Mouse (Mus musculus) limb, embryonic 11.5 days (tissue): Measurements from ENCODE around the gene Hps3. TPM values are rescaled to one million over a fixed set of nuclear protein-coding genes. Genes with fewer than 3 reads are reported as not detected.

Experiments
- ATAC-seq: fragments of 200-750 bp; cut with Nextera tagmentation; 2 replicates; pipeline ENCODE4 v1.8.0; 2017; ENCODE audit warnings: low read depth; ENCODE audit not compliant: insufficient number of reproducible peaks, low FRiP score, low TSS enrichment
- DNase-seq: peaks from one replicate; pipeline ENCODE4 v3.0.0-alpha.2; 2015; ENCODE audit warnings: low spot score
- H3K27ac ChIP-seq: fragments of 300-500 bp; sonication (generic); replicated peaks from 2 replicates; pipeline ENCODE4 v1.5.1; 2014; ENCODE audit warnings: low read depth, mild to moderate bottlenecking, low read length
- H3K27me3 ChIP-seq: fragments of 300-500 bp; sonication (generic); 2 replicates; pipeline ENCODE4 v1.6.1; 2014; ENCODE audit warnings: mild to moderate bottlenecking, low read length, mixed read lengths; ENCODE audit not compliant: control insufficient read depth, insufficient read depth
- H3K36me3 ChIP-seq: fragments of 300-500 bp; sonication (generic); 2 replicates; pipeline ENCODE4 v1.6.1; 2014; ENCODE audit warnings: mild to moderate bottlenecking, low read length, moderate library complexity, mixed read lengths; ENCODE audit not compliant: control insufficient read depth, insufficient read depth
- H3K4me1 ChIP-seq: fragments of 300-500 bp; sonication (generic); 2 replicates; pipeline ENCODE4 v1.6.1; 2014; ENCODE audit warnings: low read length, mixed read lengths; ENCODE audit not compliant: control insufficient read depth, insufficient read depth
- H3K4me2 ChIP-seq: fragments of 300-500 bp; sonication (generic); 2 replicates; pipeline ENCODE4 v1.6.1; 2014; ENCODE audit warnings: low read depth, mild to moderate bottlenecking, moderate library complexity; ENCODE audit not compliant: severe bottlenecking
- H3K4me3 ChIP-seq: fragments of 300-500 bp; sonication (generic); 2 replicates; pipeline ENCODE4 v1.5.1; 2014; ENCODE audit warnings: low read depth, low read length
- H3K9ac ChIP-seq: fragments of 300-500 bp; sonication (generic); 2 replicates; pipeline ENCODE4 v1.6.1; 2014; ENCODE audit warnings: mild to moderate bottlenecking, low read length
- H3K9me3 ChIP-seq: fragments of 300-500 bp; sonication (generic); 2 replicates; pipeline ENCODE4 v1.6.1; 2016; ENCODE audit warnings: low read length; ENCODE audit not compliant: control insufficient read depth
- WGBS: fragments of 180-500 bp; shearing (Covaris S2); extraction: QIAGEN DNeasy Blood & Tissue Kit; methylation state at CpG from one replicate; pipeline ENCODE4 v1.1.7; 2014; 5-methylcytosine and 5-hydroxymethylcytosine counted together
- polyA plus RNA-seq: library from polyadenylated mRNA; unstranded; fragments of >200 nt; fragmentation: Nextera tagmentation; extraction: Ambion mirVana; gene quantifications from 2 replicates; pipeline ENCODE4 v1.2.1, GENCODE M21; 2014

Hps3 gene
- polyA plus RNA-seq, 1 experiment from 2014 or later, result 7.8 TPM

DNA sequence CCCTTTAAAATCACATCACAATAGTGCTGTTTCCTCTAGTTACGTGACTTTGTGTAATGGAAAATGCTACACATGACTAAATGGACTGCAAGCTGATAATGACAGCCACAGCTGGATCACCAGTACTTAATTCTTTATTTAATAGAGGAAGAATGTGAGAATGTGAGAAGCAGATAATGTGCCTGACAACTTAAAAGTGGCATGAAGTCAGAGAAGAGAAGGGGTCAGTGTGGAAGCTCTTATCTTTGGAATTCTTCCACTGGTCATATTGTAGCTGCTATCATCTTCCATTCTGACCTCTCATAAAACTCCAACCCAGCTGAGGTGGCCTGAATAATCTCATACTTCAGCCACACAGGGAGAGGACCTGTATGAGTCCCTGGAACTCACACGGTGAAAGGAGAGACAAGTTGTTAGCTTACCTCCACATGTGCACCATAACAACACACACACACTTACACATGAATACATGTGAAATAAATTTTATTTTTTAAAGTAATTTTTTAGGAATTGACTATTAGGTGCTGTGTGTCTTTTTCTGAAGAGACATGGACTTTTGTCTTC is 70.4 kb downstream of the Hps3 start:
- H3K9me3 ChIP-seq, result no peaks in the 10 kb centered on the region
- H3K4me3 ChIP-seq, result no peak overlapping the region
- WGBS, result 81% methylated on average over 2 of the region's 2 CpGs
- ATAC-seq (no peak), DNase-seq (no peak)
- no peak overlapping the region for H3K4me2 ChIP-seq
- H3K36me3 ChIP-seq, result no peaks in the 10 kb centered on the region
- no peaks in the 10 kb centered on the region for H3K27me3 ChIP-seq
- H3K27ac ChIP-seq, result no peak overlapping the region
- no peak overlapping the region for H3K9ac ChIP-seq
- H3K4me1 ChIP-seq, result no peaks in the 10 kb centered on the region

GRCm38 (mm10) chr3:19962769-19963513 is 72.2 kb downstream of the Hps3 start:
- no peak for DNase-seq
- WGBS, result 86% methylated on average over 3 of the region's 3 CpGs

GRCm38 (mm10) chr3:19961341-19961740 is 73.8 kb downstream of the Hps3 start:
- Histone ChIP-seq H3K36me3 (no peaks in the 10 kb centered on the region), H3K27me3 (no peaks in the 10 kb centered on the region), H3K27ac (no peak overlapping the region), H3K9ac (no peak overlapping the region), H3K4me2 (no peak overlapping the region), H3K9me3 (no peaks in the 10 kb centered on the region), H3K4me3 (no peak overlapping the region), H3K4me1 (no peaks in the 10 kb centered on the region)
- 87% methylated on average over 2 of the region's 2 CpGs for WGBS
- ATAC-seq (no peak), DNase-seq (no peak)

More at GRCm38 (mm10) chr3:19962769-19963513, 72.2 kb downstream of the Hps3 start:
- no peaks in the 10 kb centered on the region for H3K9me3 ChIP-seq
- no peak overlapping the region for H3K27ac ChIP-seq
- no peak overlapping the region for H3K4me3 ChIP-seq
- H3K36me3 ChIP-seq, result no peaks in the 10 kb centered on the region
- H3K27me3 ChIP-seq, result no peaks in the 10 kb centered on the region
- no peak overlapping the region for H3K4me2 ChIP-seq
- no peaks in the 10 kb centered on the region for H3K4me1 ChIP-seq
- no peak for ATAC-seq
- H3K9ac ChIP-seq, result no peak overlapping the region

DNA sequence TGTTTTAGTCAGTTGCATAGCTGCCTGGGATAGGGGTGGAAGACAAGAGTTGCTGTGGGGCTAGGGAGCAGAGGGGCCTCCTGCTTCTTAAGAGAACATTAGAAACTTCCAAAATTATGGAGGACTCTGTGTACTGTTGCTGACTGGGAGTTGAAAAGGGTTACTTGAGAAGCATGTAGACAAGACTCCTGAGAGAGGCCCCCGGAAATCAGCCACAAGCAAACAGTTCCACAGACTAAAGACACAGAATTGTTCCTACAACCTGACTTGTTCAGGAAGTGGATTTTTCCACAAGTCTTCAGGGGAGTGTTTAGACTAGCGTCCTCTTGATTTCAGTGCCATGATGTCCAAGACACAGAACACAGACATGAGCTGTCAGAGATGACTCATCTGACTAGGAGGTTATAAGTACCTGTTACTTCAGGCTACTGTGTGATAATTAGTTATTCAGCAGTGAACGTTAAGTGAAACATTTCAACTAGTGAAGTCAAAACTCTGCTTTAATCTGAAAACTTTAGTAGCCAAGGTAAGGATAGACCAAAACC is 74.5 kb downstream of the Hps3 start:
- no peak overlapping the region for H3K4me3 ChIP-seq
- no peak overlapping the region for H3K4me2 ChIP-seq
- no peak overlapping the region for H3K9ac ChIP-seq
- H3K4me1 ChIP-seq, result no peaks in the 10 kb centered on the region
- 75% methylated on average over 3 of the region's 3 CpGs for WGBS
- no peak for DNase-seq
- no peaks in the 10 kb centered on the region for H3K9me3 ChIP-seq
- no peak for ATAC-seq
- no peak overlapping the region for H3K27ac ChIP-seq
- H3K27me3 ChIP-seq, result no peaks in the 10 kb centered on the region
- H3K36me3 ChIP-seq, result no peaks in the 10 kb centered on the region

DNA sequence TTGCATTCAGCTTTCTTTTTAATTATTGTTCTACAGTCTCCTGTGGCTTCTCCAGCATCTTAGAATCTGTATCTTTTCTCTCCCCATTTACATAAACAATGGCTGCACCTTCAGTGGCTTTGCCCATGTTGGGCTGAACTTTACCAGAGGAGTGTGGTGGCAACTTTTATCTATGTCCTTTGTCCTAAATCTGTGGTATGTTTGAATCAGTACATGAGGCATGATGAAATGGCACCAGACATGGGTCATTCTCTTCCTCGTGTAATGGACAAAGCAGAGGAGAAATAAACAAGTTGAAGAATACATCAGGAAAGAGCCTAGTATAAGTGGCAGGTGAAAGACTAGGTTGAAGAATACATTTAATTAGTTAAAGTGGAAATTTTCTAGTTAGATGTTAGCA is 76.1 kb downstream of the Hps3 start:
- Histone ChIP-seq H3K4me3 (no peak overlapping the region), H3K4me2 (no peak overlapping the region), H3K36me3 (no peaks in the 10 kb centered on the region), H3K9ac (no peak overlapping the region), H3K4me1 (no peaks in the 10 kb centered on the region), H3K27me3 (no peaks in the 10 kb centered on the region), H3K27ac (no peak overlapping the region), H3K9me3 (no peaks in the 10 kb centered on the region)
- ATAC-seq (no peak), DNase-seq (no peak)
- 93% methylated on average over 1 of the region's 1 CpGs for WGBS

GRCm38 (mm10) chr3:19958031-19958430 is 77.1 kb downstream of the Hps3 start:
- no peak overlapping the region for H3K4me2 ChIP-seq
- no peaks in the 10 kb centered on the region for H3K4me1 ChIP-seq
- ATAC-seq (no peak), DNase-seq (no peak)
- H3K27ac ChIP-seq, result no peak overlapping the region
- no peak overlapping the region for H3K9ac ChIP-seq
- H3K36me3 ChIP-seq, result no peaks in the 10 kb centered on the region
- H3K4me3 ChIP-seq, result no peak overlapping the region
- H3K27me3 ChIP-seq, result no peaks in the 10 kb centered on the region
- H3K9me3 ChIP-seq, result no peaks in the 10 kb centered on the region

DNA sequence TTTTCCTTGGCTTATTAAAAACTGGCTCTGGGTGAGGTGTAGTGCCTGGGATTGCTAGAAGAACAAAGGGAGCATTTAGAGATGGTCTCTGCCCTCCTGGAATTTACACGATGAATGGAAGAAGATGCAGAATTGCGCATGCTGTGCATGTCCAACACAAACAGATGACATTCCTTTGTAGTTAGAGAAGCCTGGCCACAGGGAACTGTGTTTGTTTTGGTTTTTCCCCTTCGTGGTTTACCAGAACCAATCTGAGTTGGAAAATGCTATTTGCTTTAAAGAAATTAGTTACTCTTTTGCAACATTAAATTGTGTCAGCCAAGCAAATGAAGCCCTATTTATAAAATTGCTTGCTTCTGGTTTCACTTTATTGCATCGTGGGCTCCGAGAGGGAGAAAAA is 78.2 kb downstream of the Hps3 start, which contains the start of gene Cp:
Gene Cp (plus strand): TSS at position 170 of the 400 bp plus-strand sequence.
- no peak within 1 kb of the TSS for H3K27ac ChIP-seq
- ATAC-seq (no peak), DNase-seq (no peak)
- no peak within 1 kb of the TSS for H3K4me3 ChIP-seq
- no peak within 1 kb of the TSS for H3K4me2 ChIP-seq
- H3K4me1 ChIP-seq, result no peaks in the 10 kb centered on the region
- no peaks in the 10 kb centered on the region for H3K9me3 ChIP-seq
- H3K27me3 ChIP-seq, result no peaks in the 10 kb centered on the region
- no peak within 1 kb of the TSS for H3K9ac ChIP-seq
- 73% methylated on average over 5 of the region's 5 CpGs for WGBS
- no peaks in the 10 kb centered on the region for H3K36me3 ChIP-seq

GRCm38 (mm10) chr3:19953865-19954264 is 81.2 kb downstream of the Hps3 start:
- H3K9me3 ChIP-seq, result no peaks in the 10 kb centered on the region
- no peak overlapping the region for H3K27ac ChIP-seq
- no peaks in the 10 kb centered on the region for H3K4me1 ChIP-seq
- no peak for DNase-seq
- no peak for ATAC-seq
- H3K27me3 ChIP-seq, result no peaks in the 10 kb centered on the region
- H3K4me3 ChIP-seq, result no peak overlapping the region
- no peak overlapping the region for H3K4me2 ChIP-seq
- WGBS, result 72% methylated on average over 3 of the region's 3 CpGs
- H3K36me3 ChIP-seq, result no peaks in the 10 kb centered on the region
- no peak overlapping the region for H3K9ac ChIP-seq
